Mouse (Mus musculus) central nervous system, embryonic 14 days (tissue): Measurements from ENCODE around the gene Tob1. TPM values are rescaled to one million over a fixed set of nuclear protein-coding genes. Genes with fewer than 3 reads are reported as not detected.

Source experiments
- polyA plus RNA-seq: library from polyadenylated mRNA; depleted of rRNA; stranded (reverse); fragments of >200 nt; gene quantifications from 2 replicates; pipeline ENCODE4 v1.2.3, GENCODE M21; 2012; rRNA removed

Tob1 gene
- polyA plus RNA-seq: 29.6 and 31.8 TPM in 2 replicates

GRCm38 (mm10) chr11:94211124-94211603, at the start of gene Tob1:
Tob1 (plus strand) TSS chr11:94211454.

GRCm38 (mm10) chr11:94245955-94246788, 34.9 kb downstream of the Tob1 start, which contains the start of gene Wfikkn2:
Wfikkn2 (minus strand) TSS chr11:94246005.

Other genes with a start within 250 kb of the Tob1 start
- 196 and 217 TPM in 2 replicates for gene Gm20390, start 243.2 kb upstream of the Tob1 start, polyA plus RNA-seq
- gene Nme1, start 242.9 kb upstream of the Tob1 start, polyA plus RNA-seq: 284 and 310 TPM in 2 replicates
- gene Spag9, start 215.4 kb upstream of the Tob1 start, polyA plus RNA-seq: 90.3 and 103 TPM in 2 replicates
- 6.6 and 9.5 TPM in 2 replicates for gene Wfikkn2, start 34.6 kb downstream of the Tob1 start, polyA plus RNA-seq
- not detected in 2 replicates for gene Gm21885, start 70.4 kb downstream of the Tob1 start, polyA plus RNA-seq
- gene Luc7l3, start 110.5 kb downstream of the Tob1 start, polyA plus RNA-seq: 220 and 239 TPM in 2 replicates
- 48.4 and 52.5 TPM in 2 replicates for gene Ankrd40, start 116.5 kb downstream of the Tob1 start, polyA plus RNA-seq
- 0.63 and 0.79 TPM in 2 replicates for gene Abcc3, start 181.5 kb downstream of the Tob1 start, polyA plus RNA-seq